Mouse (Mus musculus): ENCODE data around the gene Ryr2. TPM values are rescaled to one million over a fixed set of nuclear protein-coding genes. Genes with fewer than 3 reads are reported as not detected.

The Ryr2 gene
- polyA plus RNA-seq, 1 experiment from 2014 or later: 8.4 TPM

DNA sequence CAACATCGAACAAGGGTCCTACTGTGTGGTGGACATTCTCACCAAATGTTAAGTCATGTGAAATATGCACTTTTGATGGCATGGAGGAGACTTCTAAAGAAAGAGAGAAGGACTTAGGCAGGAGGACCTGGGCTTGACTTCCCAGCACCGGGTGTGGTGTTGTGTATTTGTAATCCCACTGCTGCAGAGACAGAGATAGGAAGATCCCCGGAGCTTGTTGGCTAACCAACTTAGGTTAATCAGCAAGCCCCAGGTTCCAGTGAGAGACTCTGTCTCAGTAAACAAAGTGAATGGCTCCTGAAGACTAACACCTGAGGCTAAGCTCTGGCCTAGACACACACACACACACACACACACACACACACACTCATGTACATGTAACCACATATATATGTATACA, 7.3 kb downstream of the Ryr2 start:
- Histone ChIP-seq H3K4me3 (replicated peaks; ENCODE audit: low read length) (no peak overlapping the region), H3K36me3 (replicated peaks; ENCODE audit: control insufficient read depth, insufficient read depth) (no peaks in the 10 kb centered on the region)

DNA sequence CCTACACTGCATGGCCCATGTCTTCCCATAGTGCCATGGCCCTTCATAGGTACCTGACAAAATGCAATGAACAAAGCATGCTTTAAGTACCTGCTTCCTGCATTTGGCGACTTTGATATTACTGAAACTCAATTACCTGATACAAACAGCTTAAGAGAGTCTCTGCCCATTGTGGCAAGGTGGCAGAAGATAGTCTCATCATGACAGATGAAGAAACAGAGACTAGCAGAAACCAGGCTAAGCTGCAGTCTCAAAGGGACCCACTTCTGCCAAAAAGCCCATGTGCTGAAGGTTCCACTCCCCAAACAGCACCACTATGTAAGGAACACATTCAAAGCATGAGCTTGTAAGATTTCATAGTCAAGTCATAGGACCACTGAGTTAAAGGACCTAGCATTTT, 7.8 kb downstream of the Ryr2 start:
- Histone ChIP-seq H3K4me3 (replicated peaks; ENCODE audit: low read length) (no peak overlapping the region), H3K9ac (no peak overlapping the region), H3K9me3 (ENCODE audit: control insufficient read depth, low read length) (no peaks in the 10 kb centered on the region), H3K36me3 (replicated peaks; ENCODE audit: control insufficient read depth, insufficient read depth) (no peaks in the 10 kb centered on the region), H3K4me1 (replicated peaks; ENCODE audit: control insufficient read depth, insufficient read depth, low read length) (peaks cover 5% of the 10 kb centered on the region; the same call in 1 of the 2 replicates), H3K27me3 (ENCODE audit: control insufficient read depth, insufficient read depth, low read length) (0 out of 2 replicates have a peak, but pooled peaks cover 2% of the 10 kb centered on the region), H3K4me2 (replicated peaks) (no peak overlapping the region), H3K27ac (no peak overlapping the region)
- DNase-seq (ENCODE audit: low spot score) (no peak), ATAC-seq (ENCODE audit: low FRiP score) (no peak)
- 94% methylated on average over 1 of the region's 1 CpGs for WGBS

More for the DNA sequence above, 7.3 kb downstream of the Ryr2 start:
- Histone ChIP-seq H3K4me2 (replicated peaks) (no peak overlapping the region), H3K27ac (no peak overlapping the region), H3K27me3 (ENCODE audit: control insufficient read depth, insufficient read depth, low read length) (peaks cover 6% of the 10 kb centered on the region; the same call in 1 of the 2 replicates), H3K9me3 (ENCODE audit: control insufficient read depth, low read length) (no peaks in the 10 kb centered on the region), H3K9ac (no peak overlapping the region), H3K4me1 (replicated peaks; ENCODE audit: control insufficient read depth, insufficient read depth, low read length) (peaks cover 5% of the 10 kb centered on the region; the same call in 1 of the 2 replicates)
- whole genome bisulfite sequencing: 85% methylated on average over 3 of the region's 3 CpGs
- no peak for DNase-seq (ENCODE audit: low spot score)
- ATAC-seq (ENCODE audit: low FRiP score): no peak

DNA sequence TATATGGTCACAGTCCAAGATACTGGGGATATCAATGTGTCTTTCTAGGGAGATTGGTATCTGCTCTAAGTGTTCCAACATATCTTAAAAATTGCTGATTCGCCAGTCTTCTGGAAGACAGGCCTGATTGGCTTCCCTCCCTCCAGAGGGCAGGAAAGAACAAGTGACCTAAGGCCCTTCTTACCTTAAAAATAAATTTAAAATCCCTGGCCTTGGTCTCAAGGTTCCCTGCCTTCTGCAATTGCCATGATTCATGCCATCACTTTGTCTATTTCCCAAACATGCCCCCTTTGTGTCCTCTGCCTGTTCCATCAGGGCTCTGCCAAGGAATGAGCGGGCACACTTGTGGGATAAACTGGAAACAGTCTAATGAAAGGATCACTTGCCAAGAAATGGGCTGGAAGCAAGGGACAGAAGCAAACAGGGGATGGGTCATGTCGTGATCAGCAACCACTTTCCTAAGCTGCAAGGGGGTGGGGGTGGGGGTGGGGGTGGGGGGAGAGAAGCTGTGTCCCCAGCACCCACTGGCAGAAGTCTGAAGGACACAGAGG, 10.3 kb downstream of the Ryr2 start:
- DNase-seq (ENCODE audit: low spot score) (no peak), ATAC-seq (ENCODE audit: low FRiP score) (no peak)
- H3K4me2 ChIP-seq (replicated peaks): no peak overlapping the region
- no peak overlapping the region for H3K27ac ChIP-seq
- H3K4me1 ChIP-seq (replicated peaks; ENCODE audit: control insufficient read depth, insufficient read depth, low read length): no peaks in the 10 kb centered on the region
- WGBS: 88% methylated on average over 3 of the region's 3 CpGs
- H3K9ac ChIP-seq: no peak overlapping the region
- H3K36me3 ChIP-seq (replicated peaks; ENCODE audit: control insufficient read depth, insufficient read depth): no peaks in the 10 kb centered on the region
- no peak overlapping the region for H3K4me3 ChIP-seq (replicated peaks; ENCODE audit: low read length)
- no peaks in the 10 kb centered on the region for H3K9me3 ChIP-seq (ENCODE audit: control insufficient read depth, low read length)
- no peaks in the 10 kb centered on the region for H3K27me3 ChIP-seq (ENCODE audit: control insufficient read depth, insufficient read depth, low read length)

DNA sequence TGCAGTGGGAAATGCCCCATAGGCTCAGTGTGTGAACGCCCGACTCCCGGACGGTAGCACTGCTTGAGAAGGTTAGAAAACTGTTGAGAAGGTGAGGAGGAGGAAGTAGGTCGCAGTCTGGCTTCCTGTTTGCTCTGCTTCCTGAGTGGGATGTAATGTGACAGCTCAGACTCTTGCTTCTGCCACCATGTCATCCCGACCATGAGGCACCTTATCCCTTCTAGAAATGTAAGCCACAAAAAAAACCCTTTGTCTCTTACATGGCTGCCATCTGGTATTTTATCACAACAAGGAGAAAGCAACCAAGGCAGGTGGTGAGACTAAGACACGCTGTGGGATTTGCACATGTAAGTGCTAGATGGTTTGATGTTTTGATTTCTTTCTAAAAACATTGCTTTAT, 12.2 kb downstream of the Ryr2 start:
- H3K9me3 ChIP-seq (ENCODE audit: control insufficient read depth, low read length): no peaks in the 10 kb centered on the region
- H3K4me1 ChIP-seq (replicated peaks; ENCODE audit: control insufficient read depth, insufficient read depth, low read length): no peaks in the 10 kb centered on the region
- ATAC-seq (ENCODE audit: low FRiP score) (no peak), DNase-seq (ENCODE audit: low spot score) (no peak)
- H3K27ac ChIP-seq: no peak overlapping the region
- H3K4me3 ChIP-seq (replicated peaks; ENCODE audit: low read length): no peak overlapping the region
- no peak overlapping the region for H3K4me2 ChIP-seq (replicated peaks)
- H3K36me3 ChIP-seq (replicated peaks; ENCODE audit: control insufficient read depth, insufficient read depth): no peaks in the 10 kb centered on the region
- no peaks in the 10 kb centered on the region for H3K27me3 ChIP-seq (ENCODE audit: control insufficient read depth, insufficient read depth, low read length)
- WGBS: 83% methylated on average over 7 of the region's 7 CpGs
- H3K9ac ChIP-seq: no peak overlapping the region

GRCm38 (mm10) chr13:12093146-12093545, 13.6 kb downstream of the Ryr2 start:
- Histone ChIP-seq H3K9me3 (ENCODE audit: control insufficient read depth, low read length) (no peaks in the 10 kb centered on the region), H3K4me2 (replicated peaks) (no peak overlapping the region), H3K36me3 (replicated peaks; ENCODE audit: control insufficient read depth, insufficient read depth) (no peaks in the 10 kb centered on the region), H3K4me1 (replicated peaks; ENCODE audit: control insufficient read depth, insufficient read depth, low read length) (no peaks in the 10 kb centered on the region), H3K4me3 (replicated peaks; ENCODE audit: low read length) (no peak overlapping the region), H3K27ac (no peak overlapping the region), H3K9ac (no peak overlapping the region), H3K27me3 (ENCODE audit: control insufficient read depth, insufficient read depth, low read length) (no peaks in the 10 kb centered on the region)
- 93% methylated on average over 5 of the region's 5 CpGs for WGBS
- DNase-seq (ENCODE audit: low spot score): no peak
- no peak for ATAC-seq (ENCODE audit: low FRiP score)

- Histone ChIP-seq H3K4me1 (replicated peaks; ENCODE audit: control insufficient read depth, insufficient read depth, low read length) (no peaks in the 10 kb centered on the region), H3K4me3 (replicated peaks; ENCODE audit: low read length) (no peak overlapping the region)
- 96% methylated on average over 11 of the region's 11 CpGs for WGBS
Measured at GRCm38 (mm10) chr13:12092379-12093107, 14.2 kb downstream of the Ryr2 start.

GRCm38 (mm10) chr13:12084112-12084475, 22.7 kb downstream of the Ryr2 start:
- H3K27ac ChIP-seq: no peak overlapping the region
- 94% methylated on average over 2 of the region's 2 CpGs for WGBS

More at GRCm38 (mm10) chr13:12092379-12093107, 14.2 kb downstream of the Ryr2 start:
- no peaks in the 10 kb centered on the region for H3K9me3 ChIP-seq (ENCODE audit: control insufficient read depth, low read length)
- DNase-seq (ENCODE audit: low spot score): no peak
- no peak overlapping the region for H3K4me2 ChIP-seq (replicated peaks)
- no peak overlapping the region for H3K27ac ChIP-seq
- no peak for ATAC-seq (ENCODE audit: low FRiP score)
- H3K9ac ChIP-seq: no peak overlapping the region
- no peaks in the 10 kb centered on the region for H3K36me3 ChIP-seq (replicated peaks; ENCODE audit: control insufficient read depth, insufficient read depth)
- H3K27me3 ChIP-seq (ENCODE audit: control insufficient read depth, insufficient read depth, low read length): no peaks in the 10 kb centered on the region

GRCm38 (mm10) chr13:12083443-12084111, 23.2 kb downstream of the Ryr2 start:
- Histone ChIP-seq H3K4me2 (replicated peaks) (no peak overlapping the region), H3K4me1 (replicated peaks; ENCODE audit: control insufficient read depth, insufficient read depth, low read length) (no peaks in the 10 kb centered on the region), H3K36me3 (replicated peaks; ENCODE audit: control insufficient read depth, insufficient read depth) (no peaks in the 10 kb centered on the region), H3K27me3 (ENCODE audit: control insufficient read depth, insufficient read depth, low read length) (no peaks in the 10 kb centered on the region), H3K9me3 (ENCODE audit: control insufficient read depth, low read length) (no peaks in the 10 kb centered on the region), H3K4me3 (replicated peaks; ENCODE audit: low read length) (no peak overlapping the region), H3K27ac (no peak overlapping the region), H3K9ac (no peak overlapping the region)
- DNase-seq (ENCODE audit: low spot score) (no peak), ATAC-seq (ENCODE audit: low FRiP score) (no peak)
- 40% methylated on average over 10 of the region's 10 CpGs for WGBS

More at GRCm38 (mm10) chr13:12084112-12084475, 22.7 kb downstream of the Ryr2 start:
- no peak overlapping the region for H3K9ac ChIP-seq
- H3K9me3 ChIP-seq (ENCODE audit: control insufficient read depth, low read length): no peaks in the 10 kb centered on the region
- H3K4me3 ChIP-seq (replicated peaks; ENCODE audit: low read length): no peak overlapping the region
- no peak for DNase-seq (ENCODE audit: low spot score)
- no peaks in the 10 kb centered on the region for H3K36me3 ChIP-seq (replicated peaks; ENCODE audit: control insufficient read depth, insufficient read depth)
- H3K4me1 ChIP-seq (replicated peaks; ENCODE audit: control insufficient read depth, insufficient read depth, low read length): no peaks in the 10 kb centered on the region
- no peak for ATAC-seq (ENCODE audit: low FRiP score)
- H3K27me3 ChIP-seq (ENCODE audit: control insufficient read depth, insufficient read depth, low read length): no peaks in the 10 kb centered on the region
- H3K4me2 ChIP-seq (replicated peaks): no peak overlapping the region

DNA sequence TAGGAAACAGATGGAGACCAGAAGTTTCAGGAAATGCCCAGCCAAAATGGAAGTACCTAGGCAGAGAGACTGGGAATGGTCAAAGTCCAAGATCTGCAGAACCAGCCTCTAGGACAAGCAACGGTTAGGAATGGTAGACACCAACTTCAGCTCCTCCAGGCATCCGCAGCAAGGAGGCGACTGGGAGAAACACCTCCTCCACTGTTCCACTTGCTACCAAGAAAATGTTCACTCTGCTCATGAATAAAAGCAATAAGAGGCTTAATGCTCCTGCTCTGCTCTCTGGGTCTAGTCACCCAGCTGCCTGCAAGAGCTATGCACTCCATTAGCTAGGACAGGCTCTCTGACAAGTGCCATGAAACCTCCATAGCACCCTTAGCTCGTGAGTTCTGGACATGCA, 26.2 kb downstream of the Ryr2 start:
- H3K27ac ChIP-seq: no peak overlapping the region
- DNase-seq (ENCODE audit: low spot score) (no peak), ATAC-seq (ENCODE audit: low FRiP score) (no peak)
- no peak overlapping the region for H3K9ac ChIP-seq
- 88% methylated on average over 4 of the region's 4 CpGs for WGBS
- H3K4me1 ChIP-seq (replicated peaks; ENCODE audit: control insufficient read depth, insufficient read depth, low read length): no peaks in the 10 kb centered on the region
- H3K36me3 ChIP-seq (replicated peaks; ENCODE audit: control insufficient read depth, insufficient read depth): no peaks in the 10 kb centered on the region
- no peaks in the 10 kb centered on the region for H3K27me3 ChIP-seq (ENCODE audit: control insufficient read depth, insufficient read depth, low read length)
- no peaks in the 10 kb centered on the region for H3K9me3 ChIP-seq (ENCODE audit: control insufficient read depth, low read length)
- no peak overlapping the region for H3K4me3 ChIP-seq (replicated peaks; ENCODE audit: low read length)
- no peak overlapping the region for H3K4me2 ChIP-seq (replicated peaks)

All from hindbrain, embryonic 14.5 days (tissue).